Mouse (Mus musculus) limb, embryonic 14.5 days (tissue): Measurements from ENCODE around the gene Zfp385b. TPM values are rescaled to one million over a fixed set of nuclear protein-coding genes. Genes with fewer than 3 reads are reported as not detected.

Experiments
- ATAC-seq: fragments of 200-750 bp; cut with Nextera tagmentation; 2 replicates; pipeline ENCODE4 v1.8.0; 2017; ENCODE audit warnings: low read depth, moderate number of reproducible peaks, moderate TSS enrichment; ENCODE audit not compliant: low FRiP score
- DNase-seq: peaks from one replicate; pipeline ENCODE4 v3.0.0-alpha.2; 2015; ENCODE audit warnings: low spot score
- H3K27ac ChIP-seq: fragments of 300-500 bp; sonication (generic); replicated peaks from 2 replicates; pipeline ENCODE4 v1.5.1; 2014; ENCODE audit warnings: low read depth, mild to moderate bottlenecking, low read length, moderate library complexity, mixed read lengths
- H3K27me3 ChIP-seq: fragments of 300-500 bp; sonication (generic); 2 replicates; pipeline ENCODE4 v1.6.1; 2014; ENCODE audit warnings: low read length, mixed read lengths; ENCODE audit not compliant: control insufficient read depth, insufficient read depth
- H3K36me3 ChIP-seq: fragments of 300-500 bp; sonication (generic); 2 replicates; pipeline ENCODE4 v1.6.1; 2014; ENCODE audit warnings: mild to moderate bottlenecking, low read length, moderate library complexity, mixed read lengths; ENCODE audit not compliant: control insufficient read depth, insufficient read depth
- H3K4me1 ChIP-seq: fragments of 300-500 bp; sonication (generic); 2 replicates; pipeline ENCODE4 v1.6.1; 2014; ENCODE audit warnings: antibody characterized with exemption, low read length, mixed read lengths; ENCODE audit not compliant: control insufficient read depth, insufficient read depth
- H3K4me2 ChIP-seq: fragments of 300-500 bp; sonication (generic); replicated peaks from 2 replicates; pipeline ENCODE4 v1.6.1; 2014; ENCODE audit warnings: low read depth, mild to moderate bottlenecking, low read length, moderate library complexity; ENCODE audit not compliant: severe bottlenecking
- H3K4me3 ChIP-seq: fragments of 300-500 bp; sonication (generic); replicated peaks from 2 replicates; pipeline ENCODE4 v1.5.1; 2014; ENCODE audit warnings: low read length
- H3K9ac ChIP-seq: fragments of 300-500 bp; sonication (generic); 2 replicates; pipeline ENCODE4 v1.6.1; 2014; ENCODE audit warnings: mild to moderate bottlenecking, low read depth, low read length, moderate library complexity; ENCODE audit not compliant: severe bottlenecking
- H3K9me3 ChIP-seq: fragments of 300-500 bp; sonication (generic); 2 replicates; pipeline ENCODE4 v1.6.1; 2016; ENCODE audit warnings: low read length; ENCODE audit not compliant: control insufficient read depth
- POLR2A ChIP-seq: fragments of 200-500 bp; IDR thresholded peaks from 2 replicates; pipeline ENCODE4 v1.8.0; 2012; ENCODE audit warnings: inconsistent platforms, mild to moderate bottlenecking, moderate library complexity, borderline replicate concordance; ENCODE audit not compliant: insufficient read depth, insufficient read length; ENCODE audit errors: extremely low read depth
- WGBS: fragments of 180-500 bp; shearing (Covaris S2); extraction: QIAGEN DNeasy Blood & Tissue Kit; methylation state at CpG from one replicate; pipeline ENCODE4 v1.1.7; 2014; 5-methylcytosine and 5-hydroxymethylcytosine counted together
- polyA plus RNA-seq, 2 experiments: library from polyadenylated mRNA; depleted of rRNA in 1 of 2; stranded (reverse) in 1 of 2; unstranded in 1 of 2; fragments of >200 nt; fragmentation: Nextera tagmentation in 1 of 2; extraction: Ambion mirVana in 1 of 2; gene quantifications; 2 replicates each; pipeline versions ENCODE4 v1.2.1 to v1.2.3; 2012 to 2014

Gene Zfp385b
- polyA plus RNA-seq, 2 experiments, result 12.0 to 13.8 TPM

- no peak for TF ChIP-seq POLR2A
- DNase-seq, result no peak
- ATAC-seq, result no peak
- H3K4me1 ChIP-seq, result no peaks in the 10 kb centered on the region
- no peaks in the 10 kb centered on the region for H3K36me3 ChIP-seq
- 46% methylated on average over 10 of the region's 10 CpGs for WGBS
- no peak overlapping the region for H3K27ac ChIP-seq
- H3K27me3 ChIP-seq, result no peaks in the 10 kb centered on the region
- H3K9me3 ChIP-seq, result no peaks in the 10 kb centered on the region
- no peak overlapping the region for H3K4me3 ChIP-seq
- H3K9ac ChIP-seq, result no peak overlapping the region
- H3K4me2 ChIP-seq, result no peak overlapping the region
These were observed 400.0 kb downstream of the Zfp385b start for GRCm38 (mm10) chr2:77419476-77419875.

GRCm38 (mm10) chr2:77418078-77418477 lies 401.4 kb downstream of the Zfp385b start:
- no peaks in the 10 kb centered on the region for H3K27me3 ChIP-seq
- H3K4me1 ChIP-seq, result no peaks in the 10 kb centered on the region
- H3K9ac ChIP-seq, result no peak overlapping the region
- H3K4me2 ChIP-seq, result no peak overlapping the region
- H3K27ac ChIP-seq, result no peak overlapping the region
- no peak overlapping the region for H3K4me3 ChIP-seq
- WGBS, result 27% methylated on average over 5 of the region's 5 CpGs
- TF ChIP-seq POLR2A, result no peak
- no peaks in the 10 kb centered on the region for H3K36me3 ChIP-seq
- H3K9me3 ChIP-seq, result no peaks in the 10 kb centered on the region
- DNase-seq (no peak), ATAC-seq (no peak)

GRCm38 (mm10) chr2:77412171-77412570 lies 407.3 kb downstream of the Zfp385b start:
- H3K4me3 ChIP-seq, result no peak overlapping the region
- H3K9ac ChIP-seq, result no peak overlapping the region
- no peak for TF ChIP-seq POLR2A
- H3K27ac ChIP-seq, result no peak overlapping the region
- no peaks in the 10 kb centered on the region for H3K27me3 ChIP-seq
- H3K36me3 ChIP-seq, result no peaks in the 10 kb centered on the region
- no peak overlapping the region for H3K4me2 ChIP-seq
- H3K9me3 ChIP-seq, result no peaks in the 10 kb centered on the region
- 90% methylated on average over 9 of the region's 9 CpGs for WGBS
- ATAC-seq (no peak), DNase-seq (no peak)
- H3K4me1 ChIP-seq, result no peaks in the 10 kb centered on the region

GRCm38 (mm10) chr2:77411612-77412011 lies 407.8 kb downstream of the Zfp385b start:
- ATAC-seq (no peak), DNase-seq (no peak)
- Histone ChIP-seq H3K9ac (no peak overlapping the region), H3K27ac (no peak overlapping the region), H3K9me3 (no peaks in the 10 kb centered on the region), H3K4me3 (no peak overlapping the region), H3K27me3 (no peaks in the 10 kb centered on the region), H3K36me3 (no peaks in the 10 kb centered on the region), H3K4me1 (no peaks in the 10 kb centered on the region), H3K4me2 (no peak overlapping the region)
- TF ChIP-seq POLR2A, result no peak
- WGBS, result 83% methylated on average over 13 of the region's 13 CpGs

- WGBS, result 72% methylated on average over 3 of the region's 5 CpGs
- Histone ChIP-seq H3K4me2 (no peak overlapping the region), H3K27me3 (no peaks in the 10 kb centered on the region), H3K9me3 (no peaks in the 10 kb centered on the region), H3K36me3 (no peaks in the 10 kb centered on the region), H3K4me1 (no peaks in the 10 kb centered on the region), H3K9ac (no peak overlapping the region), H3K27ac (no peak overlapping the region), H3K4me3 (no peak overlapping the region)
- no peak for TF ChIP-seq POLR2A
- DNase-seq, result no peak
- no peak for ATAC-seq
These were observed 409.8 kb downstream of the Zfp385b start for GRCm38 (mm10) chr2:77409521-77410135.
